13 mouse cellular contexts compared by ENCODE assay signal in genomic region chr16:24886346-24886745, GRCm38 (mm10).
A peak's percentile ranks its signal among the peaks of the same experiment; 100 is the strongest.
DNase-seq lines count a peak whose midpoint lies in the region; ATAC-seq and TF ChIP-seq lines count a peak whose summit lies in the region.
"Had no signal": no experiment of that assay in that cellular context is flagged by ENCODE, and none has a peak within 500 bp of the region (broad histone marks: within the 10 kb centered on the region; RNA-seq: fewer than 3 reads in every experiment).

No protein-coding gene starts in this region.

- H3K4me3 ChIP-seq in heart, embryonic 10.5 days: no peak overlapping the region
- H3K4me3 ChIP-seq: hindbrain, embryonic 12.5 days; left cerebral cortex, adult 2 months; lung, embryonic 15.5 days had no signal

- H3K27ac ChIP-seq in heart, embryonic 10.5 days: peak overlapping the region; percentile 44; the same call in 1 of the 2 replicates
- H3K27ac ChIP-seq: hindbrain, embryonic 12.5 days; left cerebral cortex, adult 2 months; lung, embryonic 15.5 days had no signal

- no peak for TF ChIP-seq CTCF in brain, embryonic 14.5 days (IDR thresholded peaks at IDR 0.05; ENCODE audit: borderline replicate concordance, extremely low read depth, insufficient read depth, insufficient read length)

- ATAC-seq in activated CD4-positive, CD25-positive, alpha-beta regulatory T cell, adult 4 months: no peak

- TF ChIP-seq POLR2A in brain, embryonic 14.5 days (IDR thresholded peaks at IDR 0.05; ENCODE audit: borderline replicate concordance, extremely low read depth, insufficient read depth, insufficient read length, poor library complexity, severe bottlenecking): no peak

- 0 out of 2 replicates have a peak, but pooled peaks cover 9% of the 10 kb centered on the region for H3K36me3 ChIP-seq in heart, embryonic 10.5 days
- H3K36me3 ChIP-seq: hindbrain, embryonic 12.5 days; lung, embryonic 15.5 days had no signal

- no peak for DNase-seq in heart, embryonic 10.5 days (ENCODE audit: low spot score)
- no peak for DNase-seq in heart, adult 9 months (ENCODE audit: low spot score in 2 of 2)
- DNase-seq in brain, embryonic 14.5 days (ENCODE audit: low read depth): peak; percentile 16
- peak; percentile 55 to 73 for DNase-seq in cerebellum, postnatal 25 days
- peak; percentile 78 for DNase-seq in kidney, postnatal 14 days
- DNase-seq in adipocyte (ENCODE audit: low spot score): no peak
- DNase-seq in layer of hippocampus, postnatal 14 days (ENCODE audit: low spot score in 2 of 2): no peak
- DNase-seq: adrenal gland, postnatal 36 days; spleen, adult 18-20 months had no signal

- H3K9me3 ChIP-seq in heart, embryonic 10.5 days: no peaks in the 10 kb centered on the region
- H3K9me3 ChIP-seq: hindbrain, embryonic 12.5 days; lung, embryonic 15.5 days had no signal

- H3K27me3 ChIP-seq in heart, embryonic 10.5 days (ENCODE audit: insufficient read depth, poor library complexity, severe bottlenecking): no peaks in the 10 kb centered on the region
- H3K27me3 ChIP-seq: hindbrain, embryonic 12.5 days; lung, embryonic 15.5 days had no signal

- WGBS in heart, embryonic 10.5 days: 41% methylated on average over 3 of the region's 3 CpGs

- peaks cover 33% of the 10 kb centered on the region for H3K4me1 ChIP-seq in heart, embryonic 10.5 days

Comparison
In these comparisons a context has a peak if more than half of its experiments do, and no peak if none do; other contexts are left out.
1. DNase-seq: peak in brain, embryonic 14.5 days (single experiment), cerebellum, postnatal 25 days (2 of 2) and kidney, postnatal 14 days (single experiment); none in heart, embryonic 10.5 days (single experiment), heart, adult 9 months (0 of 2), adipocyte (single experiment) and layer of hippocampus, postnatal 14 days (0 of 2).